Mouse (Mus musculus) kidney, adult 2 months (tissue): ENCODE results near the gene Ecsit.

Experiments
- CTCF ChIP-seq: fragments of 200-500 bp; conservative IDR thresholded peaks from 2 replicates; pipeline ENCODE4 v1.5.1; 2011; ENCODE audit warnings: low read depth, mild to moderate bottlenecking, control low read depth, low read length, moderate library complexity, mixed read lengths; ENCODE audit not compliant: insufficient read depth, insufficient read length
- POLR2A ChIP-seq: fragments of 200-500 bp; IDR thresholded peaks from one replicate; pipeline ENCODE4 v1.6.1; 2011; ENCODE audit warnings: low read depth, low read length, control low read depth

- no peak for TF ChIP-seq POLR2A
- no peak for TF ChIP-seq CTCF
Observed at GRCm38 (mm10) chr9:22050351-22050889, 34.8 kb downstream of the Ecsit start.
